In genomic region chr4:65594601-65595369, GRCm38 (mm10) we compare ENCODE assay signal across 19 mouse cellular contexts. TPM values are rescaled to one million over a fixed set of nuclear protein-coding genes. Genes with fewer than 3 reads are reported as not detected.
DNase-seq lines count a peak whose midpoint lies in the region; ATAC-seq lines count a peak whose summit lies in the region.
"Had no signal": no experiment of that assay in that cellular context is flagged by ENCODE, and none has a peak within 500 bp of the region (broad histone marks: within the 10 kb centered on the region; RNA-seq: fewer than 3 reads in every experiment).

No protein-coding gene starts in this region.

- DNase-seq in adrenal gland, adult (ENCODE audit: inconsistent age in 2 of 2, low spot score in 1 of 2), result peak; percentile 43 to 52
- DNase-seq in adrenal gland, adult 18-20 months (ENCODE audit: low spot score in 2 of 2), result no peak
- DNase-seq in cerebellum, postnatal 25 days, result no peak
- no peak for DNase-seq in frontal cortex, postnatal 36 days (ENCODE audit: low spot score in 2 of 2)
- peak; percentile 71 for DNase-seq in brain, adult 2 months (ENCODE audit: low read depth, low spot score)
- DNase-seq: adrenal gland, postnatal 14 days; B cell, adult 2 months; cerebellum, adult 11-12 months; cerebellum, adult 9-10 months; cerebellum, postnatal 10 days; cerebellum, postnatal 36 days; embryo, embryonic 11 days had no signal

- ATAC-seq in cerebellum, adult (ENCODE audit: insufficient number of reproducible peaks, low FRiP score, low TSS enrichment), result peak; percentile 70
- peak; percentile 95 for ATAC-seq in frontal cortex, adult (ENCODE audit: low TSS enrichment)
- ATAC-seq: activated CD4-positive, CD25-positive, alpha-beta regulatory T cell, adult 4 months; CD4-positive, CD25-positive, alpha-beta regulatory T cell, adult 4 months; forebrain, embryonic 14.5 days; forebrain, embryonic 16.5 days; Patski had no signal

RNA-seq across cellular contexts. Expression of gene Trim32, which starts 10.0 kb away (rescaled TPM):
- total RNA-seq in adrenal gland, adult 18-20 months (2021), result 10 to 100 TPM; 29.2 to 33.7 TPM

Comparison
In these comparisons a context has a peak if more than half of its experiments do, and no peak if none do; other contexts are left out.
1. DNase-seq: peak in adrenal gland, adult (2 of 2) and brain, adult 2 months (single experiment); none in adrenal gland, adult 18-20 months (0 of 2), cerebellum, postnatal 25 days (0 of 2) and frontal cortex, postnatal 36 days (0 of 2).